Mouse (Mus musculus) frontal cortex, postnatal 36 days (tissue): ENCODE results near the gene Hoxc10.

Experiments
- DNase-seq, 2 experiments: peaks; one replicate each; pipeline ENCODE4 v3.0.0; 2022; ENCODE audit warnings: low spot score in 2 of 2

Gene Hoxc10

GRCm38 (mm10) chr15:102988078-102988477 is 21.5 kb downstream of the Hoxc10 start:
- no peak for DNase-seq

GRCm38 (mm10) chr15:102990461-102991397 is 24.1 kb downstream of the Hoxc10 start, which contains the start of gene Hoxc8:
Hoxc8 (plus strand) TSS chr15:102990607.
- DNase-seq = no peak

GRCm38 (mm10) chr15:102991782-102992181 is 25.2 kb downstream of the Hoxc10 start:
- no peak for DNase-seq

GRCm38 (mm10) chr15:102992206-102992605 is 25.6 kb downstream of the Hoxc10 start:
- no peak for DNase-seq

GRCm38 (mm10) chr15:102992863-102993262 is 26.3 kb downstream of the Hoxc10 start:
- DNase-seq = no peak

- DNase-seq = no peak
Measured at GRCm38 (mm10) chr15:102996548-102996947, 30.0 kb downstream of the Hoxc10 start.

- DNase-seq = no peak
Measured at GRCm38 (mm10) chr15:102997431-102997830, 30.8 kb downstream of the Hoxc10 start.

- no peak for DNase-seq
Measured at GRCm38 (mm10) chr15:102997939-102998355, 31.4 kb downstream of the Hoxc10 start, which contains the start of gene Hoxc6. Hoxc6 (plus strand) TSS chr15:102998257.

- no peak for DNase-seq
Measured at GRCm38 (mm10) chr15:102998608-102999182, 32.1 kb downstream of the Hoxc10 start.

GRCm38 (mm10) chr15:102999183-102999831 is 32.7 kb downstream of the Hoxc10 start:
- DNase-seq = no peak

GRCm38 (mm10) chr15:102999955-103000354 is 33.4 kb downstream of the Hoxc10 start:
- DNase-seq = no peak

GRCm38 (mm10) chr15:103000501-103000901 is 33.9 kb downstream of the Hoxc10 start:
- no peak for DNase-seq

GRCm38 (mm10) chr15:103001370-103001769 is 34.8 kb downstream of the Hoxc10 start:
- DNase-seq = no peak

GRCm38 (mm10) chr15:103002156-103002555 is 35.6 kb downstream of the Hoxc10 start:
- no peak for DNase-seq

- no peak for DNase-seq
Measured at GRCm38 (mm10) chr15:103002821-103003448, 36.3 kb downstream of the Hoxc10 start.

- DNase-seq = no peak
Measured at GRCm38 (mm10) chr15:103005308-103005707, 38.7 kb downstream of the Hoxc10 start.

GRCm38 (mm10) chr15:103005797-103006196 is 39.2 kb downstream of the Hoxc10 start:
- no peak for DNase-seq

- no peak for DNase-seq
Measured at GRCm38 (mm10) chr15:103006326-103006725, 39.7 kb downstream of the Hoxc10 start.

GRCm38 (mm10) chr15:103009265-103010111 is 42.9 kb downstream of the Hoxc10 start:
- no peak for DNase-seq

GRCm38 (mm10) chr15:103010112-103010846 is 43.7 kb downstream of the Hoxc10 start:
- DNase-seq = no peak
